Mouse (Mus musculus) adipocyte (in vitro differentiated cells): ENCODE measurements around the gene Rhebl1.

ENCODE experiments used
- DNase-seq: peaks from one replicate; pipeline ENCODE4 v3.0.0-alpha.2; 2016; ENCODE audit warnings: low spot score

Gene Rhebl1

DNA sequence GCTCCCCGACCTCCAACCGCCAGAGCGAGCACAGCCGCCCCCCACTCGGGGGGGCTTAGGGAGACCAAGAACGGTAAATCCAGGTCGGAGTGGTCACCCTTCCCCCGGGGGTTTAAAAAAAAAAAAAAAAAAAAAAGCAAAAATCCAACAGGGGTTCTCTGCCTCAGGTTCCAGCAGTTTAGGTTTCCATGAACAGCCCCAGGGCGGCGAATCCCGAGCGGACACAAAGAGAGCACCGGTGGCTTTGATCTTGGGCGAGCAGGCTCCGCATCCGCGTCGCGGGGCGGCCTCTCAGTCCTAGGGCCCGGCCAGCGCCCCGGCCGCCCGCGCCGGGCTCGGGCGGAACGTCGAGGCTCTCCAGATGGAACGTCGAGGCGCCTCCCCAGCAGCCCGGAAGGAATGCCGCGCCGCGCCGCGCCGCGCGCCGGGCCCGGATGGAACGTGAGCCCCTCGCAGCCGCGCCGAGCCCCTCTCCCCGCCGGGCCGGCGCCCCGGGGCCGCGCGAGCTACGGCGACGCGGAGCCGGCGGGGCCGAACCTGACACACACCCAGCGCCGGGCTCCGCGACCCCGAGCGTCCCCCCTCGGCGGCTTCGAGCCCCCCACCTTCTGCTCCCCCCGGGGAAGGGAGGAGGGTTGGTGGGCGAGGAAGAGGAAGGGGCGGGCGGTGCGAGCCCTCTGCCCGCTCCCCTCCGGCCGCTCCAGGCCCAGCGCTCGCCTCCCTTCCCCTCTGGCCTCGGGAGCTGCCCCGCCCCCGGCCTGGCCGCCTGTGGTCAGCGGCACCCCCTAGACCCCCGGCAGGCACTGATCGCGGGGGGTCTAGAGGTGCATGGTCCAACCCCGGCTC lies 23.0 kb downstream of the Rhebl1 start, which contains the start of gene Kmt2d:
Gene Kmt2d (minus strand): TSS at position 135 of the 846 bp plus-strand sequence.
- peak; percentile 36 for DNase-seq

- DNase-seq = peak; percentile 60
Measured at GRCm38 (mm10) chr15:98870179-98871069, 23.9 kb downstream of the Rhebl1 start.

DNA sequence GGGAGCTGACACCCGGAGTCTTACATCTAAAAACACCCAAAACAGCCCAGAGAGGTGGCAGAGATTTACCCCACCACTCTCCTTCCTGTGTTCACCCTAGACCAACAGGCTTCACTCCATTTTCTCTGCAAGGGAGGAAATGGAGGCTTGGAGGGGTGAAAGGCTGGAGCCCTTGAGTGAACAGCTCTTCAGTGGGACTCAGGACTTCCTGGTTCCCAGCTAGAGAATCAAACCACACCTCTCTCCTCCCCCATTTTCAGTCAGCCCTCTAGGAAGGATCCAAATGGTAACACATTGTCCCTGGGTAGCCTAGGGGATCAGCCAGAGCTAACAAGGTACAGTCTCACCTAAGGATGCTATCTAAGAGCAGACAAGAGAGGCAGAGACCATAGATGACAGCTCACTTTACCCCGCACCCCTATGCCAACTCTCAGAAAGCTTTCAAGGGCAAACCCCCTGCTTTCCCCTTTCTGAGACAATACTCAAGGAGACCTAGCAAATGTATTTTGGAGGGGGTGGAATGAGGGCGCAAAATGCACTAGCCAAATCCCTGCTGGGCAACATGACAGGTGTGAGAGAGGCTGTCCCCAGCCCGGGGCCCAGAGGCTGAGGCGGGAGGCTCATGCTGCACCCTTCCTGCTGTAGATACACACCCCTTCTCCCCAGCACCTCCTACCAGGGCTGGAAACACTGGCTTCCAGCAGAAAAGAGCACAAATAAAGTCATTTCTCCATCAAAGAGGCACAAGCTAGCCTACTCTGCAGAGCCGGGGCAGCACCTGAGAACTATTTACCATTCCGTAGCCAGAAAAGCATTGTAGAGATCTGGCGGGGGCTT lies 24.8 kb downstream of the Rhebl1 start:
- DNase-seq = no peak

- DNase-seq = no peak
Measured at GRCm38 (mm10) chr15:98868346-98869063, 25.8 kb downstream of the Rhebl1 start.

DNA sequence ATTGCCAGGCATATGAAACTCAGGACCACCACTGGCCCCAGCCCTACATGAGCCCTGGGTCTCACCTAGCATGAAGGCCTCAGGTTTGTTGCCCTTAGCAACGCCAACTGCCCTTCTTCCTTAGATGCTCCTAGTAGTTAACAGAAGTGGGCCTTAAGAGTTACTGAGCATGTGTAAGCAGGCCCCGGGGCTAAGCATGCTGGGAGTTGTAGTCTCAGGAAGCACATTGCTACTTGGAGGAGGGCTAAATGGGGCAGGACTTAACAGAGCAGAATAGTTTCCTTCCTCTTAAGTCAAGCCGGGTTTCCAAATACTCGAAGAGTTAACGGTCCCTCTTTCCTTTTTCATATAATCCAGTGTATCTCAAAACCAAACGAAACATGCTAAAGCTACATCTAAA lies 27.0 kb downstream of the Rhebl1 start:
- DNase-seq = peak; percentile 62

GRCm38 (mm10) chr15:98866501-98866900 lies 27.8 kb downstream of the Rhebl1 start:
- no peak for DNase-seq

GRCm38 (mm10) chr15:98865771-98866170 lies 28.6 kb downstream of the Rhebl1 start:
- no peak for DNase-seq

DNA sequence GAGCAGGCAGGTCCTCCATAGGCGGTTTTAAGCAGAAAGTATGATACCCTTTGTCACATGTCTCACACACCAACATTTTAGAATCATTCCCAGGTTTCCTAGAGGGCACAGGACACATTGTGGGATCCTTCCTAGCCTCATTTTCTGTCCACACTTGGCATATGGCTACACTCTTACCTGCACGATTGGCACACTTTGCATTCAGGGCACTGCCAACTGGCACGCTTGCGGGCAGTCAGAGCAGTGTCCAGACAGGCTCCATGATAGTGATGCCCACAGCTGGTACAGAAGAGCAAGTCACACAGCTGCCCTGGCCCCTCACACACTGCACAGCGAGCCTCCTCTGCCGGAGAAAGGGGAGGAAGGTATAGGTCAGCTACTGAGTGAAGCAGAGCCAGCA lies 29.4 kb downstream of the Rhebl1 start:
- DNase-seq = no peak

GRCm38 (mm10) chr15:98863451-98863958 lies 30.8 kb downstream of the Rhebl1 start:
- DNase-seq = no peak

GRCm38 (mm10) chr15:98861701-98862410 lies 32.5 kb downstream of the Rhebl1 start:
- DNase-seq = no peak

DNA sequence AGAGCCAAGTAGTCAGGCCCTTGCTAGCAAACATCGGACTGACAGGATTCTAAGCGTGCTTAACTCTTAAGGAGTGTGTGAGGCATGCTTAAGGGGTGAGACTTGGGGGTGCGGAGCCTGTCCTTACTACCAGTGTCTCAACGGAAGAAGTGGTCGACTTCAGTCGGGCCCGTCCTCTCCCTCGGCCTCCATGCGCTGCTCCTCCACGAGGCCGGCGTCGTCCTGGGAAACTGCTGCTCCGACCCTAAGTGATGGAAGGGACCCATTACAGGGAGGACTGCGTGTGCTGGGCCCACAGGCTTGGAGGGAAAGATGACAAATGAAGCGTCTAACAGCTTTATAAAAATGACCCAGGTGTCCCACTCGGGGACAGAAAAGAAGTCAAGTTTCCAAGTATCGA lies 33.4 kb downstream of the Rhebl1 start:
- DNase-seq = no peak

DNA sequence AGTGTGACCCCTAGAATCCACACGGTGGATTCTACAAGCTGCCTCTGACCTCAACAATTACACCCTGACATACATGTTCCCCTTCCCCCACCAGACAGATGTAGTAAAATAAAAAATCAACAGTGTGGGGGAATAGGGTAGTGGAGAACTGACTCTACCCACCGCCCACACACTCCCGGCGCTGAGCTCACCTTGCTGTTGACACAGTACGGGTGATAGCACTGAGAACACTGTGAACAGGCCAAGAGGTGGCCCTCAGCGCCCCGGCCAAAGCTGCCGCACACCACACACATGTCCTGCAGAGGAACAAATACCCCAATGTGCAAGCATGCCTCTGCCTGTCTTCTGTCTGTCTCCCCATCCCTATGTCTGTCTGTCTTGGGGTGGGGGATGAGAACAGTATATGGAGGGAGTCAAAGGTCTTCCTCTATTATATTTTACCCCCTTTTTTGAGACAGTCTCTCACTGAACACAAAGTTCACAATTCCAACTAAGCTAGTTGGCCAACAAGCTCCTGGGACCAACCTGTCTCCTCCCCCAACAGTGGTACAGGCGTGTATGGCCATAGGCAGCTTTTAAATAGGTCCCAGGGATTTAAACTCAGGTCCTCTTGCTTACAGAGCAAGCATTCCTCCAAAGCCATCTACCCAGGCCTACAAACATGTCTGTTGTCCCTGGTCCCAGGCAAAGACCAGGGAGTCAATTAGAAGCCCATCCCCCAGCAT lies 34.9 kb downstream of the Rhebl1 start:
- no peak for DNase-seq

- DNase-seq = no peak
Measured at GRCm38 (mm10) chr15:98854214-98854613, 40.1 kb downstream of the Rhebl1 start.

DNA sequence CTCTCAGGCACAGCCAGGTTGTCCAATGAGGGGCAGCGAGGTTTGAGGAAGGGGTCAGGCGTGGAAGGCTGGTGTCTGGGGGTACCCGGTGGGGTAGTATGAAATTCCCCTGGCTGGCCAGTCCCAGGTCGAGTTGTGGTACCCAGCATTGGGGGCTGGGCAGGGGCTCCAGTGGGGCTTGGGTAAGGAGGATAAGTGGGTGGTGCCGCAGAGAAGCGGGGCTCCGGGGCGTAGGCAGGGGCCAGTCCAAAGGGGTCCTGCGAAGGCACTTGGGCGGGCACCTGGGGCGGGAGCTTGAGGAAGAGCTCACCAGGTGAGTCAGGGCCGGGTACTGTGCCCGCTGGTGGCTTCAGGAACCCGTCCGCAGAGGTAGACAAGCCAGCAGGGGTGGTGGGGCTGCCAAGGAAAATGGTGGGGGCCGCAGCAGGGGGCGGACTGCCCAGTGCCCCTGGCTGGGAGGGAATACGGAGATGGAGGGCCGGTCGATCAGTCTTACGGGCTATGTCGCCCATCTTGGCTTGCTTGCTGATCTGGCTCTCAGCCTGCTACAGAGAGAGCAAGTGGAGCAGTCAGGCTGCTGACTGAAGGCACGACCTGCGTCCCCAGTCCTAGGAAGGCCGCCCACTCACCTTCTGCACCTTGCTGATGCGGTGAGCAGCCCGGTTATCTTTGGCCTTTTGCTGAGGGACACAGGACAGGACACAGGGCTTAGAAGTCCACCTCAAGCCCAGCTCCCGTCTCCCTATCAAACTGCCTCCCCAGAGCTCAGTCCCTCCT lies 41.0 kb downstream of the Rhebl1 start:
- DNase-seq = no peak

GRCm38 (mm10) chr15:98852733-98853132 lies 41.6 kb downstream of the Rhebl1 start:
- DNase-seq = no peak

GRCm38 (mm10) chr15:98852071-98852470 lies 42.3 kb downstream of the Rhebl1 start:
- DNase-seq = no peak

DNA sequence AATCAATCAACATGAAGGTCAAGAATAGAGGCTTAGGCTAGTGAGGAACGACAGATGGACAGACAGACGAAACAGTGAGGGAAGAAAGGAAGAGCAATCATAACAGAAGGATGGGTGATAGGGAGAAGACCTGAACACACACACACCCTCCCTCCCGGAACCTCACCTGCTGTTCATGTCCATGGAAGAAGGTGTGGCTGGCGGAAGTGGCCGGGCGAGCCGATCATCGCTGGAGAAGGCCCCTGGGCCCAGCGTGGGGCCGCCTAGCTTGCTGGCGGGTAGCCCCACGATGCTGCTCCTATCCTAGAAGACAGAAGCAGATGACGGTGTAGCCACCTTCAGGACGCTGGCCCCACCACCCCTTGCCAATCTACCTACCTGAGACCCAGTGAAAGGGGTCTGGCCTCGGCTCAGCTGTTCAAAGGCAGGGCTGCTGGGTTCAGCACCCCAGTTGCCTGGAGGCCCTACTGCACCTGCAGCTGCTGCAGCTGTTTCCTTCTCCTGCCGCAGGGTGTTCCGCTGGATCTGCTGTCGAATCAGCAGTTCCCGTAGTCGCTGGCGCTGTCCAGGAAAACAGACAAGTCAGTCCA lies 43.0 kb downstream of the Rhebl1 start:
- DNase-seq = no peak

DNA sequence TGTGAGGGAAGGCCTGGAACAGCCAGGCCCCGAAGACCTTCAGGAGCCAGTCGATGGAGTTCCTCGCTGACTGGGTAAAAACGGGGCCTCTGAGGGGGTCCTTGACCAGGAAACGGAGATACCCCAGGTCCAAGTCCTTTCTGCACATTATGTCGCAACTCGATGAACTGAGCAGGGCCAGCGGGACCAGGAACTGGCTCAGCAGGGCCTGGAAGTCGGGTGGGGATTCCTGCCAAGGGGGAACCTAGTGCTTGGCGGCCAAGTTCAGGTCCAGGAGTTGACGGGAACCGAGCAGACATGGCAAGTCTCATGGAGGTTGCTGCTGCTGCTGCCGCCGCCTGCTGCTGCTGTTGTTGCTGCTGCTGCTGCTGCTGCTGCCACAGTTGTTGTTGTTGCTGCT lies 43.7 kb downstream of the Rhebl1 start:
- DNase-seq = no peak
